Mouse (Mus musculus): ENCODE results near the gene Rtbdn.
"Not testable (repeated sequence)": the region's sequence is repeated elsewhere in the genome, so short reads cannot be mapped to it uniquely, and the experiment has no call there.

The Rtbdn gene

GRCm38 (mm10) chr8:84946528-84947240 is at the start of gene Rtbdn:
Gene Rtbdn (plus strand): TSS chr8:84946991.
- no peak for DNase-seq (ENCODE audit: low read depth, low spot score)

- DNase-seq (ENCODE audit: low read depth, low spot score): no peak
These were observed 45.7 kb upstream of the Rtbdn start for GRCm38 (mm10) chr8:84901071-84901470.

- DNase-seq (ENCODE audit: low read depth, low spot score): no peak
These were observed 45.0 kb upstream of the Rtbdn start, which contains the start of gene Klf1 for GRCm38 (mm10) chr8:84901752-84902151. Gene Klf1 (plus strand): TSS chr8:84901928.

- no peak for DNase-seq (ENCODE audit: low read depth, low spot score)
These were observed 44.3 kb upstream of the Rtbdn start for GRCm38 (mm10) chr8:84902367-84902919.

- peak; percentile 91 for DNase-seq (ENCODE audit: low read depth, low spot score)
These were observed 43.7 kb upstream of the Rtbdn start for GRCm38 (mm10) chr8:84902920-84903661.

- DNase-seq (ENCODE audit: low read depth, low spot score): no peak
These were observed 42.4 kb upstream of the Rtbdn start for GRCm38 (mm10) chr8:84904351-84904750.

- no peak for DNase-seq (ENCODE audit: low read depth, low spot score)
These were observed 39.8 kb upstream of the Rtbdn start for GRCm38 (mm10) chr8:84907037-84907436.

GRCm38 (mm10) chr8:84907493-84907892 is 39.3 kb upstream of the Rtbdn start:
- no peak for DNase-seq (ENCODE audit: low read depth, low spot score)

- DNase-seq (ENCODE audit: low read depth, low spot score): not testable (repeated sequence)
These were observed 38.8 kb upstream of the Rtbdn start for GRCm38 (mm10) chr8:84907979-84908378.

GRCm38 (mm10) chr8:84908421-84909161 is 38.2 kb upstream of the Rtbdn start, which contains the start of gene Dnase2a:
Gene Dnase2a (plus strand): TSS chr8:84908560.
- DNase-seq (ENCODE audit: low read depth, low spot score): peak; percentile 95

GRCm38 (mm10) chr8:84909162-84909767 is 37.5 kb upstream of the Rtbdn start:
- no peak for DNase-seq (ENCODE audit: low read depth, low spot score)

- peak; percentile 67 for DNase-seq (ENCODE audit: low read depth, low spot score)
These were observed 36.8 kb upstream of the Rtbdn start for GRCm38 (mm10) chr8:84909949-84910348.

GRCm38 (mm10) chr8:84910551-84910950 is 36.2 kb upstream of the Rtbdn start:
- DNase-seq (ENCODE audit: low read depth, low spot score): no peak

GRCm38 (mm10) chr8:84911854-84912253 is 34.9 kb upstream of the Rtbdn start:
- no peak for DNase-seq (ENCODE audit: low read depth, low spot score)

- peak; percentile 16 for DNase-seq (ENCODE audit: low read depth, low spot score)
These were observed 34.4 kb upstream of the Rtbdn start for GRCm38 (mm10) chr8:84912391-84912790.

- DNase-seq (ENCODE audit: low read depth, low spot score): peak; percentile 93
These were observed 33.8 kb upstream of the Rtbdn start for GRCm38 (mm10) chr8:84912895-84913501.

GRCm38 (mm10) chr8:84913502-84913900 is 33.3 kb upstream of the Rtbdn start:
- no peak for DNase-seq (ENCODE audit: low read depth, low spot score)

GRCm38 (mm10) chr8:84913960-84914359 is 32.8 kb upstream of the Rtbdn start:
- DNase-seq (ENCODE audit: low read depth, low spot score): peak; percentile 77

- DNase-seq (ENCODE audit: low read depth, low spot score): no peak
These were observed 31.5 kb upstream of the Rtbdn start for GRCm38 (mm10) chr8:84915269-84915668.

GRCm38 (mm10) chr8:84917781-84918180 is 29.0 kb upstream of the Rtbdn start:
- no peak for DNase-seq (ENCODE audit: low read depth, low spot score)

GRCm38 (mm10) chr8:84918646-84919045 is 28.1 kb upstream of the Rtbdn start:
- DNase-seq (ENCODE audit: low read depth, low spot score): no peak

All from CD4-positive, CD25-positive, alpha-beta regulatory T cell, adult 2 months (primary cell).